Mouse (Mus musculus): ENCODE results near the gene Arl5c.

The Arl5c gene

GRCm38 (mm10) chr11:97995564-97996288 is at the start of gene Arl5c:
Gene Arl5c, minus strand, starts transcription at chr11:97996181.
- DNase-seq (ENCODE audit: low read depth, low spot score), result no peak

GRCm38 (mm10) chr11:98045596-98045995 is 49.6 kb upstream of the Arl5c start:
- no peak for DNase-seq (ENCODE audit: low read depth, low spot score)

GRCm38 (mm10) chr11:98044074-98044473 is 48.1 kb upstream of the Arl5c start:
- DNase-seq (ENCODE audit: low read depth, low spot score), result no peak

- no peak for DNase-seq (ENCODE audit: low read depth, low spot score)
Observed at GRCm38 (mm10) chr11:98042741-98043140, 46.8 kb upstream of the Arl5c start.

- DNase-seq (ENCODE audit: low read depth, low spot score), result no peak
Observed at GRCm38 (mm10) chr11:98040975-98041374, 45.0 kb upstream of the Arl5c start.

GRCm38 (mm10) chr11:98037871-98038270 is 41.9 kb upstream of the Arl5c start:
- DNase-seq (ENCODE audit: low read depth, low spot score), result no peak

GRCm38 (mm10) chr11:98035977-98036377 is 40.0 kb upstream of the Arl5c start:
- DNase-seq (ENCODE audit: low read depth, low spot score), result no peak

GRCm38 (mm10) chr11:98034840-98035239 is 38.9 kb upstream of the Arl5c start:
- no peak for DNase-seq (ENCODE audit: low read depth, low spot score)

- DNase-seq (ENCODE audit: low read depth, low spot score), result no peak
Observed at GRCm38 (mm10) chr11:98034061-98034460, 38.1 kb upstream of the Arl5c start.

GRCm38 (mm10) chr11:98031443-98031770 is 35.4 kb upstream of the Arl5c start:
- DNase-seq (ENCODE audit: low read depth, low spot score), result no peak

GRCm38 (mm10) chr11:98030701-98031442 is 34.9 kb upstream of the Arl5c start:
- DNase-seq (ENCODE audit: low read depth, low spot score), result no peak

GRCm38 (mm10) chr11:98027785-98028184 is 31.8 kb upstream of the Arl5c start:
- no peak for DNase-seq (ENCODE audit: low read depth, low spot score)

- DNase-seq (ENCODE audit: low read depth, low spot score), result no peak
Observed at GRCm38 (mm10) chr11:98027297-98027688, 31.3 kb upstream of the Arl5c start.

- peak; percentile 96 for DNase-seq (ENCODE audit: low read depth, low spot score)
Observed at GRCm38 (mm10) chr11:98026570-98027296, 30.8 kb upstream of the Arl5c start, which contains the start of gene Rpl19. Gene Rpl19, plus strand, starts transcription at chr11:98026710.

- no peak for DNase-seq (ENCODE audit: low read depth, low spot score)
Observed at GRCm38 (mm10) chr11:98026248-98026569, 30.2 kb upstream of the Arl5c start.

- no peak for DNase-seq (ENCODE audit: low read depth, low spot score)
Observed at GRCm38 (mm10) chr11:98024516-98024915, 28.5 kb upstream of the Arl5c start.

GRCm38 (mm10) chr11:98022555-98023371 is 26.8 kb upstream of the Arl5c start, which contains the start of gene Cacnb1:
Gene Cacnb1, minus strand, starts transcription at chr11:98023034.
- no peak for DNase-seq (ENCODE audit: low read depth, low spot score)

- no peak for DNase-seq (ENCODE audit: low read depth, low spot score)
Observed at GRCm38 (mm10) chr11:98022253-98022554, 26.2 kb upstream of the Arl5c start.

GRCm38 (mm10) chr11:98021565-98022252 is 25.7 kb upstream of the Arl5c start:
- DNase-seq (ENCODE audit: low read depth, low spot score), result no peak

GRCm38 (mm10) chr11:98021118-98021517 is 25.1 kb upstream of the Arl5c start:
- no peak for DNase-seq (ENCODE audit: low read depth, low spot score)

GRCm38 (mm10) chr11:98020710-98021109 is 24.7 kb upstream of the Arl5c start:
- no peak for DNase-seq (ENCODE audit: low read depth, low spot score)

All from skeletal muscle tissue, adult 2 months (tissue).